Mouse (Mus musculus): ENCODE results near the gene Tep1. TPM values are rescaled to one million over a fixed set of nuclear protein-coding genes. Genes with fewer than 3 reads are reported as not detected.

The Tep1 gene
- polyA plus RNA-seq, 1 experiment, result 43.4 TPM

GRCm38 (mm10) chr14:50795261-50795935 is 75.0 kb downstream of the Tep1 start:
- no peak for DNase-seq (ENCODE audit: low read depth)

- no peak for DNase-seq (ENCODE audit: low read depth)
Observed at GRCm38 (mm10) chr14:50788157-50788556, 82.2 kb downstream of the Tep1 start.

GRCm38 (mm10) chr14:50785251-50785637 is 85.1 kb downstream of the Tep1 start, which contains the start of gene Ttc5:
Gene Ttc5, minus strand, starts transcription at chr14:50785519.
- no peak for DNase-seq (ENCODE audit: low read depth)

- no peak for DNase-seq (ENCODE audit: low read depth)
Observed at GRCm38 (mm10) chr14:50784391-50785250, 85.7 kb downstream of the Tep1 start.

- no peak for DNase-seq (ENCODE audit: low read depth)
Observed at GRCm38 (mm10) chr14:50782166-50782565, 88.2 kb downstream of the Tep1 start.

Other genes with a start within 250 kb of the Tep1 start
- not detected in 2 replicates for gene Olfr745, start 231.2 kb downstream of the Tep1 start, polyA plus RNA-seq (2012; rRNA removed)
- not detected in 2 replicates for gene Olfr746, start 223.5 kb downstream of the Tep1 start, polyA plus RNA-seq (2012; rRNA removed)
- not detected in 2 replicates for gene Olfr747, start 177.4 kb downstream of the Tep1 start, polyA plus RNA-seq (2012; rRNA removed)
- gene Olfr748, start 163.2 kb downstream of the Tep1 start, polyA plus RNA-seq (2012; rRNA removed), result not detected in 2 replicates
- gene Olfr749, start 125.5 kb downstream of the Tep1 start, polyA plus RNA-seq (2012; rRNA removed), result not detected in 2 replicates
- gene Ttc5, start 85.0 kb downstream of the Tep1 start, polyA plus RNA-seq (2012; rRNA removed), result 31.9 and 32.5 TPM in 2 replicates
- 0.07 TPM in 1 of 2 replicates, not detected in the other for gene Ccnb1ip1, start 62.8 kb downstream of the Tep1 start, polyA plus RNA-seq (2012; rRNA removed)
- 27.1 and 33.3 TPM in 2 replicates for gene Parp2, start 62.7 kb downstream of the Tep1 start, polyA plus RNA-seq (2012; rRNA removed)
- 2.1 and 2.2 TPM in 2 replicates for gene Klhl33, start 26.9 kb upstream of the Tep1 start, polyA plus RNA-seq (2012; rRNA removed)
- 88.0 and 102 TPM in 2 replicates for gene Osgep, start 54.3 kb upstream of the Tep1 start, polyA plus RNA-seq (2012; rRNA removed)
- gene Apex1, start 54.4 kb upstream of the Tep1 start, polyA plus RNA-seq (2012; rRNA removed), result 53.7 and 58.3 TPM in 2 replicates
- gene Pip4p1, start 60.3 kb upstream of the Tep1 start, polyA plus RNA-seq (2012; rRNA removed), result 94.6 and 111 TPM in 2 replicates
- gene Pnp, start 60.5 kb upstream of the Tep1 start, polyA plus RNA-seq (2012; rRNA removed), result 73.0 and 74.1 TPM in 2 replicates
- gene Gm49342, start 74.0 kb upstream of the Tep1 start, polyA plus RNA-seq (2012; rRNA removed), result 59.5 and 96.5 TPM in 2 replicates
- 5.4 and 6.8 TPM in 2 replicates for gene Pnp2, start 85.4 kb upstream of the Tep1 start, polyA plus RNA-seq (2012; rRNA removed)
- gene Rnase10, start 137.2 kb upstream of the Tep1 start, polyA plus RNA-seq (2012; rRNA removed), result 894 and 1,367 TPM in 2 replicates
- 470 and 637 TPM in 2 replicates for gene Rnase9, start 171.3 kb upstream of the Tep1 start, polyA plus RNA-seq (2012; rRNA removed)
- gene Rnase11, start 179.6 kb upstream of the Tep1 start, polyA plus RNA-seq (2012; rRNA removed), result 17.1 and 17.8 TPM in 2 replicates
- 504 and 632 TPM in 2 replicates for gene Rnase12, start 187.1 kb upstream of the Tep1 start, polyA plus RNA-seq (2012; rRNA removed)
- gene Olfr750, start 203.9 kb upstream of the Tep1 start, polyA plus RNA-seq (2012; rRNA removed), result 0.09 TPM in 1 of 2 replicates, not detected in the other
- 151 and 247 TPM in 2 replicates for gene Rnase4, start 220.5 kb upstream of the Tep1 start, polyA plus RNA-seq (2012; rRNA removed)
- gene Ang, start 220.6 kb upstream of the Tep1 start, polyA plus RNA-seq (2012; rRNA removed), result 13.6 and 20.6 TPM in 2 replicates
- 172 and 185 TPM in 2 replicates for gene Eddm3b, start 243.9 kb upstream of the Tep1 start, polyA plus RNA-seq (2012; rRNA removed)